16 mouse cellular contexts compared by ENCODE assay signal in genomic region chr15:102744831-102745230, GRCm38 (mm10). TPM values are rescaled to one million over a fixed set of nuclear protein-coding genes. Genes with fewer than 3 reads are reported as not detected.
DNase-seq lines count a peak whose midpoint lies in the region; ATAC-seq lines count a peak whose summit lies in the region.
"Had no signal": no experiment of that assay in that cellular context is flagged by ENCODE, and none has a peak within 500 bp of the region (broad histone marks: within the 10 kb centered on the region; RNA-seq: fewer than 3 reads in every experiment).

No protein-coding gene starts in this region.

- no peak for ATAC-seq in cerebellum, adult (ENCODE audit: insufficient number of reproducible peaks, low FRiP score, low TSS enrichment)
- ATAC-seq in forebrain, embryonic 14.5 days: no peak
- no peak for ATAC-seq in hindbrain, embryonic 15.5 days (ENCODE audit: low FRiP score, low read depth)
- no peak for ATAC-seq in midbrain, embryonic 15.5 days (replicated peaks)
- no peak for ATAC-seq in intestine, embryonic 16.5 days
- ATAC-seq in inflammation-experienced regulatory T-cells, adult 6 months: no peak
- ATAC-seq: liver, postnatal 0 days had no signal

- H3K4me1 ChIP-seq in forebrain, embryonic 14.5 days (ENCODE audit: control insufficient read depth, insufficient read depth, low read length): peaks cover 51% of the 10 kb centered on the region
- H3K4me1 ChIP-seq in hindbrain, embryonic 15.5 days (replicated peaks): peaks cover 64% of the 10 kb centered on the region
- peaks cover 60% of the 10 kb centered on the region for H3K4me1 ChIP-seq in midbrain, embryonic 15.5 days
- H3K4me1 ChIP-seq in intestine, embryonic 16.5 days (ENCODE audit: control insufficient read depth, insufficient read depth, low read length): peaks cover 14% of the 10 kb centered on the region; the same call in 1 of the 2 replicates

- no peak overlapping the region for H3K4me2 ChIP-seq in forebrain, embryonic 14.5 days (ENCODE audit: low read length)
- peak overlapping the region; percentile 14; the same call in 1 of the 2 replicates for H3K4me2 ChIP-seq in hindbrain, embryonic 15.5 days
- peak overlapping the region; percentile 30; the same call in 1 of the 2 replicates for H3K4me2 ChIP-seq in midbrain, embryonic 15.5 days
- H3K4me2 ChIP-seq in intestine, embryonic 16.5 days (ENCODE audit: low read depth, low read length): no peak overlapping the region
- H3K4me2 ChIP-seq: embryonic facial prominence, embryonic 12.5 days; heart, embryonic 11.5 days had no signal

- peak overlapping the region; percentile 77 for H3K9ac ChIP-seq in forebrain, embryonic 14.5 days (ENCODE audit: low read length)
- peak overlapping the region; percentile 7; the same call in 1 of the 2 replicates for H3K9ac ChIP-seq in hindbrain, embryonic 15.5 days
- H3K9ac ChIP-seq in midbrain, embryonic 15.5 days: no peak overlapping the region
- H3K9ac ChIP-seq in intestine, embryonic 16.5 days (ENCODE audit: low read depth, low read length): no peak overlapping the region
- H3K9ac ChIP-seq: embryonic facial prominence, embryonic 12.5 days; liver, postnatal 0 days had no signal

- H3K9me3 ChIP-seq in forebrain, embryonic 14.5 days (replicated peaks; ENCODE audit: control insufficient read depth, low read length): no peaks in the 10 kb centered on the region
- H3K9me3 ChIP-seq in hindbrain, embryonic 15.5 days: no peaks in the 10 kb centered on the region
- H3K9me3 ChIP-seq in midbrain, embryonic 15.5 days: no peaks in the 10 kb centered on the region
- H3K9me3 ChIP-seq in intestine, embryonic 16.5 days (ENCODE audit: control insufficient read depth, low read length): no peaks in the 10 kb centered on the region
- H3K9me3 ChIP-seq: embryonic facial prominence, embryonic 12.5 days had no signal

- DNase-seq in cerebellum, adult 11-12 months: peak; percentile 36
- DNase-seq in forebrain, embryonic 14.5 days (ENCODE audit: low spot score): no peak
- DNase-seq in right cerebral cortex, postnatal 36 days (ENCODE audit: low spot score in 2 of 2): no peak
- DNase-seq: adrenal gland, postnatal 14 days; gastrocnemius, postnatal 10 days; kidney, adult 11 months; kidney, postnatal 4 days; liver, postnatal 0 days; thymus, postnatal 36 days had no signal

- peak overlapping the region; percentile 92; the same call in 1 of the 2 replicates for H3K27ac ChIP-seq in forebrain, embryonic 14.5 days (ENCODE audit: low read depth, low read length)
- H3K27ac ChIP-seq in hindbrain, embryonic 15.5 days (replicated peaks): peak overlapping the region; percentile 97
- peak overlapping the region; percentile 98 for H3K27ac ChIP-seq in midbrain, embryonic 15.5 days
- H3K27ac ChIP-seq in intestine, embryonic 16.5 days (ENCODE audit: low read length): no peak overlapping the region
- H3K27ac ChIP-seq: embryonic facial prominence, embryonic 12.5 days had no signal

- H3K4me3 ChIP-seq in forebrain, embryonic 14.5 days (ENCODE audit: low read depth, low read length): no peak overlapping the region
- H3K4me3 ChIP-seq in hindbrain, embryonic 15.5 days: no peak overlapping the region
- H3K4me3 ChIP-seq in midbrain, embryonic 15.5 days: no peak overlapping the region
- H3K4me3 ChIP-seq in intestine, embryonic 16.5 days (ENCODE audit: low read length): no peak overlapping the region
- H3K4me3 ChIP-seq: embryonic facial prominence, embryonic 12.5 days had no signal

- WGBS in forebrain, embryonic 14.5 days: 18% methylated on average over 9 of the region's 9 CpGs
- 18% methylated on average over 9 of the region's 9 CpGs for WGBS in hindbrain, embryonic 15.5 days
- 19% methylated on average over 9 of the region's 9 CpGs for WGBS in midbrain, embryonic 15.5 days
- 15% methylated on average over 9 of the region's 9 CpGs for WGBS in intestine, embryonic 16.5 days

- H3K36me3 ChIP-seq in forebrain, embryonic 14.5 days (ENCODE audit: control insufficient read depth, insufficient read depth, low read length): no peaks in the 10 kb centered on the region
- H3K36me3 ChIP-seq in hindbrain, embryonic 15.5 days: no peaks in the 10 kb centered on the region
- no peaks in the 10 kb centered on the region for H3K36me3 ChIP-seq in midbrain, embryonic 15.5 days (replicated peaks)
- H3K36me3 ChIP-seq in intestine, embryonic 16.5 days (ENCODE audit: control insufficient read depth, insufficient read depth, low read length): no peaks in the 10 kb centered on the region
- H3K36me3 ChIP-seq: embryonic facial prominence, embryonic 12.5 days had no signal

- H3K27me3 ChIP-seq in forebrain, embryonic 14.5 days (replicated peaks; ENCODE audit: control insufficient read depth, insufficient read depth, low read length): peaks cover 18% of the 10 kb centered on the region
- H3K27me3 ChIP-seq in hindbrain, embryonic 15.5 days: peaks cover 3% of the 10 kb centered on the region
- H3K27me3 ChIP-seq in midbrain, embryonic 15.5 days (replicated peaks): 0 out of 2 replicates have a peak, but pooled peaks cover 5% of the 10 kb centered on the region
- peaks cover 68% of the 10 kb centered on the region for H3K27me3 ChIP-seq in intestine, embryonic 16.5 days (replicated peaks; ENCODE audit: control insufficient read depth, insufficient read depth, low read length)

RNA-seq across cellular contexts. Expression of gene Calcoco1, which starts 22.9 kb away (rescaled TPM):
- polyA plus RNA-seq in forebrain, embryonic 14.5 days (2014; fragmentation: Nextera tagmentation; extraction: Ambion mirVana): 48.2 and 61.2 TPM in 2 replicates
- polyA plus RNA-seq in hindbrain, embryonic 15.5 days (2015; fragmentation: Nextera tagmentation; extraction: Ambion mirVana): 40.3 and 43.3 TPM in 2 replicates
- polyA plus RNA-seq in midbrain, embryonic 15.5 days (2015; fragmentation: Nextera tagmentation; extraction: Ambion mirVana): 41.9 and 43.0 TPM in 2 replicates
- polyA plus RNA-seq in intestine, embryonic 16.5 days (2015; fragmentation: Nextera tagmentation; extraction: Ambion mirVana): 26.5 and 27.0 TPM in 2 replicates
- polyA plus RNA-seq in inflammation-experienced regulatory T-cells, adult 6 months (2017; shearing (Covaris generic)): 10 to 100 TPM; 22.0 to 43.9 (median 37.8) TPM

Comparison
In these comparisons a context has a peak if more than half of its experiments do, and no peak if none do; other contexts are left out.
1. H3K4me2 ChIP-seq: peak in hindbrain, embryonic 15.5 days (single experiment) and midbrain, embryonic 15.5 days (single experiment); none in forebrain, embryonic 14.5 days (single experiment) and intestine, embryonic 16.5 days (single experiment).
2. H3K9ac ChIP-seq: peak in forebrain, embryonic 14.5 days (single experiment) and hindbrain, embryonic 15.5 days (single experiment); none in midbrain, embryonic 15.5 days (single experiment) and intestine, embryonic 16.5 days (single experiment).